Mouse (Mus musculus) testis, adult 2 months (tissue): ENCODE measurements around the gene Lig3.

Experiments
- CTCF ChIP-seq: fragments of 200-500 bp; IDR thresholded peaks from 2 replicates; pipeline ENCODE4 v1.5.1; 2012; ENCODE audit warnings: low read depth, mild to moderate bottlenecking, inconsistent platforms, low read length, moderate library complexity; ENCODE audit not compliant: control insufficient read depth, insufficient read depth, insufficient replicate concordance
- POLR2A ChIP-seq: fragments of 200-500 bp; IDR thresholded peaks from 2 replicates; pipeline ENCODE4 v1.6.1; 2012; ENCODE audit warnings: low read depth, mild to moderate bottlenecking, inconsistent platforms, low read length, moderate library complexity; ENCODE audit not compliant: control insufficient read depth

DNA sequence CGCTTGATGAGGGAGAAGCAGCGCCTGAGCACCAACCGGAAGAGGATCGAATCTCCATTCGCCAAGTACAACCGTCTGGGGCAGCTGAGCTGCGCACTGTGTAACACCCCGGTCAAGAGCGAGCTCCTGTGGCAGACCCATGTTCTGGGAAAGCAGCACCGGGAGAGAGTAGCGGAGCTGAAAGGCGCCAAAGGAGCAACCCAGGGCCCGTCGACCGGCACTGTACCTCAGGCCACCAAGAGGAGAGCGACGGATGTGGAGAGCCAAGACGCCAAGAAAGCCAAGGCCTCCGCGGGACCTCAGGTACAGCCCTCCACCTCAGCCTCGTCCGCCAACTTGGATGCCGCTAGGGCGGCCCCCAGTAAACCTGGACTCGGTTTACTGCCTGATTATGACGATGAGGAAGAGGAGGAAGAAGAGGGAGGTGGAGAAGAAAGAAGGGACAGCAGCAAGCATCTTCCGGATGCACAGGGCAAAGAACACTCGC lies 16.4 kb upstream of the Lig3 start:
- no peak for TF ChIP-seq POLR2A
- TF ChIP-seq CTCF, result no peak
